Mouse (Mus musculus): ENCODE measurements around the gene Sel1l2. TPM values are rescaled to one million over a fixed set of nuclear protein-coding genes. Genes with fewer than 3 reads are reported as not detected.

Sel1l2 gene
- total and polyA plus RNA-seq, 2 experiments from 2014 or later: not detected

DNA sequence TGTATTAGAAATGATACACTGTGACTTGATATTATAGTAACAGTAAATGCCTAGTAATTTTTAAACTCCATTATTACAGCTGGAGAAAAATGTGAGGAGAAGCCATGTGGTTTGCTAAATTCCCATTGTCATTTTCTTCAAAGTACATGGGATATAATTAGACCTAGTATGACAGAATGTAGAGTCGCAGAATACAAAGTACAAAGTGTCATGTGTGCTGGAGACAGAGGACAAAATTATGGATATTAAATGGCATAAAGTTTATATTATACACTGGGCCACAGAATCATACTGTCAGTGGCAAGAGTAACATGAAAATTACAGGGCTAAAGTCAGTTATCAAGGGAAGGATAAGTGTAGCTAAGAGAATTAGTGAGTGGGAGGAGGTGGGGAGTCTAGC is 24.7 kb downstream of the Sel1l2 start:
- Histone ChIP-seq H3K9me3 (replicated peaks; ENCODE audit: control insufficient read depth, low read length) (no peaks in the 10 kb centered on the region), H3K9ac (replicated peaks; ENCODE audit: low read depth, low read length) (no peak overlapping the region), H3K4me3 (ENCODE audit: low read depth, low read length) (no peak overlapping the region), H3K27ac (ENCODE audit: low read depth) (no peak overlapping the region), H3K36me3 (replicated peaks; ENCODE audit: control insufficient read depth, insufficient read depth, low read length) (no peaks in the 10 kb centered on the region), H3K4me1 (ENCODE audit: control insufficient read depth, insufficient read depth) (no peaks in the 10 kb centered on the region), H3K4me2 (ENCODE audit: low read depth, low read length) (no peak overlapping the region), H3K27me3 (ENCODE audit: control insufficient read depth, insufficient read depth, low read length) (no peaks in the 10 kb centered on the region)
- ATAC-seq (ENCODE audit: insufficient read depth, low read depth) (no peak), DNase-seq (ENCODE audit: low spot score) (no peak)
- 55% methylated on average over 1 of the region's 1 CpGs for WGBS
- TF ChIP-seq CTCF (IDR thresholded peaks at IDR 0.05; ENCODE audit: low read depth): no peak
- no peak for TF ChIP-seq EP300 (IDR thresholded peaks at IDR 0.05; ENCODE audit: low read depth)

DNA sequence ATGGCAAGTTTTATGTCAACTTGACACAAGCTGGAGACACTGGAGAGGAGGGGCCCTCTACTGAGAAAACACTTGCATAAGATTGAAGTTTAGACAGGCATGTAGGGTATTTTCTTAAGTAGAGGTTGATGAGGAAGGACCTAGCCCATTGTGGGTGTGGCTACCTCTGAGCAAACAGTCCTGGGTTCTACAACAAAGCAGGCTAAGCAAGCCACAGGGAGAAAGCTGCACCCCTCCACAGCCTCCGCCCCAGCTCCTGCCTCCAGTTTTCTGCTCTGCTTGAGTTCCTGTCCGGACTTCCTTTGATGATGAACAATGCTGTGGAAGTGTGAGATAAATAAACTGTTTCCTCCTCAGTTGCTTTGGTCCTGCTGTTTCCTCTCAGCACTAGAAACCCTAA is 29.6 kb downstream of the Sel1l2 start:
- H3K36me3 ChIP-seq (replicated peaks; ENCODE audit: control insufficient read depth, insufficient read depth, low read length): no peaks in the 10 kb centered on the region
- no peak for DNase-seq (ENCODE audit: low spot score)
- no peaks in the 10 kb centered on the region for H3K27me3 ChIP-seq (ENCODE audit: control insufficient read depth, insufficient read depth, low read length)
- no peaks in the 10 kb centered on the region for H3K4me1 ChIP-seq (ENCODE audit: control insufficient read depth, insufficient read depth)
- H3K4me2 ChIP-seq (ENCODE audit: low read depth, low read length): no peak overlapping the region
- WGBS: 44% methylated on average over 2 of the region's 2 CpGs
- no peaks in the 10 kb centered on the region for H3K9me3 ChIP-seq (replicated peaks; ENCODE audit: control insufficient read depth, low read length)
- no peak overlapping the region for H3K27ac ChIP-seq (ENCODE audit: low read depth)
- H3K4me3 ChIP-seq (ENCODE audit: low read depth, low read length): no peak overlapping the region
- TF ChIP-seq CTCF (IDR thresholded peaks at IDR 0.05; ENCODE audit: low read depth): no peak
- no peak for TF ChIP-seq EP300 (IDR thresholded peaks at IDR 0.05; ENCODE audit: low read depth)
- H3K9ac ChIP-seq (replicated peaks; ENCODE audit: low read depth, low read length): no peak overlapping the region
- ATAC-seq (ENCODE audit: insufficient read depth, low read depth): no peak

DNA sequence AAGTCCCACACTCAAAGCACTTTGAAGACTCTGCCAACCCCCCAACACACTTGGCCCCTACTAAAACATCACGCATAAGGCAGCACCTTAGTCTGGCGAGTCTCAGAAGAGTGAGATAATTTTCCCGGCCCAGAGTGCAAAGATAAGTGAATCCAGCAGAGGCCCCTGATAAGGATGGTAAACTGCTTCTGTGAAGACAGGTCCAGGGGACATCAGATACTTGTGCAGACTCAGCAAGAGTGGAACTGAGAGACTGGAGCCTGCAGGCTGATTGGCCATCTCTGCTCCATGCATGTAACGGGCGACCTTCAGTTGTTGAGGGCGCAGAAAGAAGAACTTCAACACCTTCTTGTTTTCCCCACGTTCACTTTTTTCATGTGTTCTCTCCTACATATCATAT is 47.1 kb downstream of the Sel1l2 start:
- DNase-seq (ENCODE audit: low spot score) (no peak), ATAC-seq (ENCODE audit: insufficient read depth, low read depth) (no peak)
- 31% methylated on average over 7 of the region's 7 CpGs for WGBS
- TF ChIP-seq CTCF (IDR thresholded peaks at IDR 0.05; ENCODE audit: low read depth) (no peak), EP300 (IDR thresholded peaks at IDR 0.05; ENCODE audit: low read depth) (no peak)
- no peak overlapping the region for H3K27ac ChIP-seq (ENCODE audit: low read depth)
- H3K9me3 ChIP-seq (replicated peaks; ENCODE audit: control insufficient read depth, low read length): no peaks in the 10 kb centered on the region
- no peak overlapping the region for H3K4me2 ChIP-seq (ENCODE audit: low read depth, low read length)
- H3K9ac ChIP-seq (replicated peaks; ENCODE audit: low read depth, low read length): no peak overlapping the region
- no peaks in the 10 kb centered on the region for H3K36me3 ChIP-seq (replicated peaks; ENCODE audit: control insufficient read depth, insufficient read depth, low read length)
- no peaks in the 10 kb centered on the region for H3K4me1 ChIP-seq (ENCODE audit: control insufficient read depth, insufficient read depth)
- no peak overlapping the region for H3K4me3 ChIP-seq (ENCODE audit: low read depth, low read length)
- no peaks in the 10 kb centered on the region for H3K27me3 ChIP-seq (ENCODE audit: control insufficient read depth, insufficient read depth, low read length)

DNA sequence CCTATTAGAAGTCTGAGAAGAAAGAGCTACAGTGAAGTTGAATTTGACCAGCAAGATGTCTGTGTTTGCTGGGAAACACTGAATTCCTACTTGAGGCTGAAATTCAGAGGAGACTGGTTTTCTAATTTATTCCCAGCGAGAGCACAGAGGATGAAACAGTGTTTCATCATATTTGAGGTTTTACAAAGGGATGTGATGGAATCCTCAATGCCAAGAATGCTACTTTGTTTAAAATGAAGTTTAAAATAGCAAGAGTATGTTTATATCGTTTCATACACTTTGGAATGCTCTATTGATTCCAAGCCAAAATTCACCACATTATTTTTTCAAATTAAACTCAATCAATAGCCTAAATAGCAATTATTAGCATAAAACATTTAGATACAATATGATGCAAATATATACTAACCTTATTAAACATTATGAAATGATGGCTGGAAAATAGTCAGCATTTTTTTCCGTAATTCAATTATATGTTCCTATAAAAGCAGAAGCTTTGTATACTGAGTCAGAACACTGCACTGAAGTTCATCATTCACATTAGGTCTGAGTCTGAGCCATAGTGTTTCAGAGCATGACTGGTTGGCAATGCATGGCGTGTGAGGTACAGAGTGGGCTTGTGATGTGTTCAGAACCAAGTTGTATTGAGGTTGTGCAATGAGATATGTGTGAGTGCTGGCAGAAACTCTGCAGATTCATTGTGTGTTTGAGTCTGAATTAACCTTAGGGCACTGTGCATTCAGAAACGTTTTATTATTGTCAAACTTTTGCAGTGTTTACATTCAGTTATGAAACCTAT is 58.8 kb downstream of the Sel1l2 start:
- H3K36me3 ChIP-seq (replicated peaks; ENCODE audit: control insufficient read depth, insufficient read depth, low read length): no peaks in the 10 kb centered on the region
- TF ChIP-seq EP300 (IDR thresholded peaks at IDR 0.05; ENCODE audit: low read depth): no peak
- TF ChIP-seq CTCF (IDR thresholded peaks at IDR 0.05; ENCODE audit: low read depth): no peak
- no peaks in the 10 kb centered on the region for H3K27me3 ChIP-seq (ENCODE audit: control insufficient read depth, insufficient read depth, low read length)
- 60% methylated on average over 5 of the region's 5 CpGs for WGBS
- H3K9me3 ChIP-seq (replicated peaks; ENCODE audit: control insufficient read depth, low read length): no peaks in the 10 kb centered on the region
- no peak overlapping the region for H3K9ac ChIP-seq (replicated peaks; ENCODE audit: low read depth, low read length)
- H3K4me1 ChIP-seq (ENCODE audit: control insufficient read depth, insufficient read depth): no peaks in the 10 kb centered on the region
- ATAC-seq (ENCODE audit: insufficient read depth, low read depth) (no peak), DNase-seq (ENCODE audit: low spot score) (no peak)
- no peak overlapping the region for H3K4me2 ChIP-seq (ENCODE audit: low read depth, low read length)
- no peak overlapping the region for H3K4me3 ChIP-seq (ENCODE audit: low read depth, low read length)
- H3K27ac ChIP-seq (ENCODE audit: low read depth): no peak overlapping the region

DNA sequence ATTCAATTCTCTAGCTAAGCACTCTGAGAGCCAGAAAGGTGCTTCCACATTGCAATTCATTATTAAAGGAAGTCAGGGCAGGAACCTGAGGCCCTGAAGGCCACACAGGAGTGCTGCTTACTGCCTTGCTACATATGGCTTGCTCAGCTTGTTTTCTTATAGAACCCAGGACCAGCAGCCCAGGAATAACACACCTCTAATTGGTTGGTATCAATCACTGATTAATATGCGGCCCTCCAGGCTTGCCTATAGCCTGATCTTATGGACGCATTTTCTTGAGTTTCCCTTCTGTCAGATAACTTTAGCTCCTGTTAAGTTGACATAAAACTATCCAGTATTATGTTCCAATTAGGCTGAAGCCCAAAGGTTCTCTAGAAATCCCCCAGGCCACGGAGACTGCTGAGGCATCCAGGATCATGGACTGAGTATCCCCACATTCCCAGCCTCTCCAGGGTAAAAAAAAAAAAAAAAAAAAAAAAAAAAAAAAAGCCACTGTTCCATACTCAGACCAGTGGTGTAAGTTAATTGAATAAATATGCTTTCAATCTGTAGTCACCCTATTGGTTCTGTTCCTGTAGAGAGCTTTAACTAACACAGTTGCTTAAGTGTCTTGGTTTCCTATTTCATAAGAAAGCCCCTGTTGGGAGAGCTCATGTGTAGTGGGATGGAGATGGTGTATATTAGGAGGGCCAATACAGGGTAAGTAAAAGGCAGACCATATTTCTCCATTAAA is 86.4 kb downstream of the Sel1l2 start:
- no peak overlapping the region for H3K27ac ChIP-seq (ENCODE audit: low read depth)
- WGBS: 73% methylated on average over 3 of the region's 3 CpGs
- H3K27me3 ChIP-seq (ENCODE audit: control insufficient read depth, insufficient read depth, low read length): no peaks in the 10 kb centered on the region
- no peak overlapping the region for H3K4me2 ChIP-seq (ENCODE audit: low read depth, low read length)
- TF ChIP-seq CTCF (IDR thresholded peaks at IDR 0.05; ENCODE audit: low read depth) (no peak), EP300 (IDR thresholded peaks at IDR 0.05; ENCODE audit: low read depth) (no peak)
- H3K9me3 ChIP-seq (replicated peaks; ENCODE audit: control insufficient read depth, low read length): no peaks in the 10 kb centered on the region
- DNase-seq (ENCODE audit: low spot score) (no peak), ATAC-seq (ENCODE audit: insufficient read depth, low read depth) (no peak)
- no peak overlapping the region for H3K9ac ChIP-seq (replicated peaks; ENCODE audit: low read depth, low read length)
- no peak overlapping the region for H3K4me3 ChIP-seq (ENCODE audit: low read depth, low read length)
- no peaks in the 10 kb centered on the region for H3K36me3 ChIP-seq (replicated peaks; ENCODE audit: control insufficient read depth, insufficient read depth, low read length)
- H3K4me1 ChIP-seq (ENCODE audit: control insufficient read depth, insufficient read depth): no peaks in the 10 kb centered on the region

Data from heart, postnatal 0 days (tissue).